Mouse (Mus musculus) activated CD4-positive, CD25-positive, alpha-beta regulatory T cell (primary cell): ENCODE data around the gene Ttll10. TPM values are rescaled to one million over a fixed set of nuclear protein-coding genes. Genes with fewer than 3 reads are reported as not detected.

Source experiments
- polyA plus RNA-seq, 2 experiments: library from polyadenylated mRNA; unstranded; fragments of 100-300 nt; shearing (Covaris generic); gene quantifications; one replicate each; pipeline ENCODE4 v1.2.1; 2017

Gene Ttll10
- polyA plus RNA-seq, result under 1 TPM; 0.22 to 0.50 TPM

DNA sequence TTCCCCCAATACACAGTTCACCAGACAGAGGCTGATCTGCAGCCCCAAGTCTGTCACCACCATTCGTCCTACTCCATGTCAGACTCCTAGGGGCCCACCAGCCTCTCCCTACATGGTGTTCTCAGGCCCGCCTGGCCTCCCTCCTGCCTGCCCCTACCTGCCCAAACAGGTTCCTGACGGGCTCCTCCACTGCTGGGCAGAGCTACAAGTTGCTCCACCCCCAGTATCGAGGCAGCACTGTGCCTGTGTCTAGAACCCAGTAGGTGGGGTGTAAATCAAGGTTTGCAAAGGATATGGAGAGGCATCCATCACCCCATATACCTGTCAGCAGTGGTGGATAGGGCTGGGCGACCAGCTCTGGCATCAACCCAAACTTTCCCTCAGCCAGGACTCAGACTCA is at the start of gene Ttll10:
Gene Ttll10 (minus strand): TSS at position 154 of the 400 bp plus-strand sequence.

GRCm38 (mm10) chr4:156026013-156026412 is 33.2 kb downstream of the Ttll10 start, which contains the start of gene Tnfrsf18:
TSS of gene Tnfrsf18 (plus strand) at chr4:156026164.

DNA sequence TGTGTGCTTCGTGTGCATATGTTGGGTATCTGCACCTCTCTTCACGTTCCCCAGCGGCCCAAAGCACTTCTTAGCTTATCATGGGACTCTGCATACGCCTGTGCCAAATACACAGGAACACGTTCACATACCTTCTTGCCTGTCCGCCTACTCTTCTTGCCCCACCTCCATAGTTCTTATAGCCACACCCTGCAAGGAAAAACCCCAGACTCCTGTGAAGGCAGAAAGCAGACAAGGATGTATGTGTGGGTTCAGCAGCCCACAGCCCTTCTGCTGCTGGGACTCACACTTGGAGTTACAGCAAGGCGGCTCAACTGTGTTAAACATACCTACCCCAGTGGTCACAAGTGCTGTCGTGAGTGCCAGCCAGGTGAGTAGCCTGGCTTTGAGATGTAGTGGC is 45.6 kb downstream of the Ttll10 start, which contains the start of gene Tnfrsf4:
Gene Tnfrsf4 (plus strand): TSS at position 207 of the 400 bp plus-strand sequence.

GRCm38 (mm10) chr4:155992241-155992905 is 66.8 kb downstream of the Ttll10 start, which contains the start of the genes B3galt6 and Sdf4:
TSS of gene B3galt6 (minus strand) at chr4:155992649.
TSS of gene Sdf4 (plus strand) at chr4:155992872.

Other genes with a start within 250 kb of the Ttll10 start
- 100 to 1,000 TPM; 248 to 258 TPM for gene Ccnl2, start 246.9 kb downstream of the Ttll10 start, polyA plus RNA-seq
- 100 to 1,000 TPM; 185 to 200 TPM for gene Aurkaip1, start 228.1 kb downstream of the Ttll10 start, polyA plus RNA-seq
- gene Mxra8, start 219.7 kb downstream of the Ttll10 start, polyA plus RNA-seq, result 1 to 10 TPM; 1.3 to 2.7 TPM
- 10 to 100 TPM; 38.5 to 41.0 TPM for gene Dvl1, start 212.0 kb downstream of the Ttll10 start, polyA plus RNA-seq
- under 1 TPM; 0.37 to 0.61 TPM for gene Tas1r3, start 196.1 kb downstream of the Ttll10 start, polyA plus RNA-seq
- gene Cptp, start 190.0 kb downstream of the Ttll10 start, polyA plus RNA-seq, result 10 to 100 TPM; 13.6 to 15.3 TPM
- gene Ints11, start 189.9 kb downstream of the Ttll10 start, polyA plus RNA-seq, result 100 to 1,000 TPM in 1 of 2 experiments, 10 to 100 TPM in 1; 98.2 to 112 TPM
- gene Pusl1, start 167.6 kb downstream of the Ttll10 start, polyA plus RNA-seq, result 10 to 100 TPM; 22.5 to 39.9 TPM
- gene Acap3, start 167.6 kb downstream of the Ttll10 start, polyA plus RNA-seq, result 10 to 100 TPM; 16.0 to 29.5 TPM
- 100 to 1,000 TPM; 140 to 160 TPM for gene Ube2j2, start 115.6 kb downstream of the Ttll10 start, polyA plus RNA-seq
- gene C1qtnf12, start 97.1 kb downstream of the Ttll10 start, polyA plus RNA-seq, result 10 to 100 TPM; 15.8 to 29.0 TPM
- gene B3galt6, start 66.8 kb downstream of the Ttll10 start, polyA plus RNA-seq, result 1 to 10 TPM; 7.4 to 9.5 TPM
- 100 to 1,000 TPM; 563 to 617 TPM for gene Sdf4, start 66.5 kb downstream of the Ttll10 start, polyA plus RNA-seq
- 1,000 to 10,000 TPM in 1 of 2 experiments, 100 to 1,000 TPM in 1; 923 to 1,159 TPM for gene Tnfrsf4, start 45.6 kb downstream of the Ttll10 start, polyA plus RNA-seq
- gene Tnfrsf18, start 33.2 kb downstream of the Ttll10 start, polyA plus RNA-seq, result 1,000 to 10,000 TPM in 1 of 2 experiments, 100 to 1,000 TPM in 1; 560 to 1,034 TPM
- 10 to 100 TPM; 13.2 to 14.3 TPM for gene 9430015G10Rik, start 50.6 kb upstream of the Ttll10 start, polyA plus RNA-seq
- gene Rnf223, start 71.1 kb upstream of the Ttll10 start, polyA plus RNA-seq, result under 1 TPM in 1 of 2 experiments, not detected in 1; 0.07 TPM
- gene Agrn, start 138.1 kb upstream of the Ttll10 start, polyA plus RNA-seq, result 1 to 10 TPM; 3.9 to 6.5 TPM
- 10 to 100 TPM; 71.8 to 72.7 TPM for gene Isg15, start 141.4 kb upstream of the Ttll10 start, polyA plus RNA-seq
- gene AW011738, start 143.9 kb upstream of the Ttll10 start, polyA plus RNA-seq, result 10 to 100 TPM; 18.1 to 19.0 TPM
- 1 to 10 TPM; 1.4 to 2.0 TPM for gene Perm1, start 156.5 kb upstream of the Ttll10 start, polyA plus RNA-seq
- 10 to 100 TPM; 19.0 to 19.5 TPM for gene Plekhn1, start 175.4 kb upstream of the Ttll10 start, polyA plus RNA-seq
- gene Noc2l, start 176.6 kb upstream of the Ttll10 start, polyA plus RNA-seq, result 100 to 1,000 TPM; 107 to 135 TPM
- 10 to 100 TPM in 1 of 2 experiments, under 1 TPM in 1; 0.27 to 12.4 TPM for gene Samd11, start 196.2 kb upstream of the Ttll10 start, polyA plus RNA-seq